Mouse (Mus musculus): Measurements from ENCODE around the gene Gorab.

The Gorab gene

DNA sequence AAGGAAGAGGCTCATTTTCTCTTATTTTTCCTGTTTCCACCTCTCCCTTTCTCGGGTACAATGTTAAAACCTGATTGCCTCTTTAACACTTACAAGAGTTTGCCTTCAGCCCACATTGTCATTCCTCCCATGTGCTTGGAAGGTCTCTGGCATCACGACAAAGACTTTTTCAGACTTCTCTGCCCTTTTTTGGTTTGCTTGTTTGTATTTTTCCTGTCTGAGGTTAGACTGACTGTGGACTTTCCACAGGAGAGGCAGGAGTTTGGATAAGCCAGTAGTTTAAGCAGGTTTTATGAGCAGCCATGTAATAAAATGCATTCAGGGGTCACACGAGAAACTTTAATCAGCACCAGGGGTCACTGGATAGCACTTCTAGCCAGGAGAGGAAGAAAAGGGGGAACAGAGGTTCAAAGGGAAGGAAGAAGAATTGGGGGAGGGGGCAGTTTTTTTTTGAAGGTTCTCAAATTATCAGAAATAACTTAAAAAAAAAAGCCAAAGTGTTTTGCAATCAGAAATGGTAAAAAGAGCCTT lies 47.8 kb downstream of the Gorab start:
- no peak for DNase-seq

DNA sequence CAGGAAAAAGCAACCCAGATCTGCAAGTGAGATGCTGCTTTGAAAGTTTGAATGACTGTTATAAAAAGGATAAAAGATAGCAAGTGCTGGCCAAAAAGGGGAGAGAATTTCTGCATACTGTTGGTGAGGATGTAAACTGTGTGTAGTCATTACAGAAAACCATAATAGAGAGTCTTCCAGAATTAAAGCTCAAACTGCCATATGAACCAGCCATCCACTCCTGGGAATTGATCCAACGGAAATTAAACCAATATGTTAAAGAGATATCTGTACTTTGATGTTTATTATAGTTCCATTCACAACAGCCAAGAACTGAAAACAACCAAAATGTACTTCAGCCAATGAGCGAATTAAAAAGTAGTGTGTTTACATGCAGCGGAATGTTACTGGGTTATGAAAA lies 52.5 kb downstream of the Gorab start:
- no peak for DNase-seq

- no peak for DNase-seq
Measured at GRCm38 (mm10) chr1:163345541-163345940, 57.9 kb downstream of the Gorab start.

DNA sequence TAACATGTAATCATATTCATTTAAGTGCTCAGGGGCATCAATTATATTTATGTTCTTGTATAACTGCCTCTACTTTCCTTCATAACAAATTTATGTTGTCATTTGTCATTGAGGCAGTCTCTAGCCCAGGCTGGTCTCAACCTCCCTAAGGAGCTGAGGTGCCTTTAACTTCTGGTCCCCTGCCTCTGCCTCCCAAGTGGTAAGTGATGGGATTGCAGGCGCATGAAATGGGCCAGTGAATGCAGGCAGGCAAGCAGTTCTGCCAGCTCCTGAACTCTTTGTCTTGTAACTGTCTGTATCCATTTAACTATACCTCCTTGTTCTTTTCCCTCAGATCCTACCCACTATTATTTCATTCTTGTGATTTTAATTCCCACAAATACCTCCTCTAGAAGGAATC lies 58.5 kb downstream of the Gorab start:
- DNase-seq: peak; percentile 17 to 19

DNA sequence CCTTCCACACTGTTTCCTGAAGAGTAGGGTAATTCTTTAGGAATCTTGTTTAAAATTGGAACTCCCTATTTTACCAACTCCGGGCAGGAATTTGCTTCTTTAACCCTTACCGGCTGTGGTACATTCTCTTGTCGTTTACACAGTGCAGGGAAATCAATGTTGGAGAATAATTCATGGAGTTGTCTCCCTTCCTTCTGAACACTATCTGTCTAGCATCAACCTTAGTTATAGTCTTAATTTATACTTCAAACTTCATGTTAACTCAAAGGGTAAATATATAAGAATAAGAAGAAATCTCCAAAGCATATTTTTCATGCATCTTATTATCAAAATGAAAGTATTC lies 64.3 kb downstream of the Gorab start:
- DNase-seq: no peak

GRCm38 (mm10) chr1:163338525-163339218 lies 64.8 kb downstream of the Gorab start:
- DNase-seq: peak; percentile 66 to 69

DNA sequence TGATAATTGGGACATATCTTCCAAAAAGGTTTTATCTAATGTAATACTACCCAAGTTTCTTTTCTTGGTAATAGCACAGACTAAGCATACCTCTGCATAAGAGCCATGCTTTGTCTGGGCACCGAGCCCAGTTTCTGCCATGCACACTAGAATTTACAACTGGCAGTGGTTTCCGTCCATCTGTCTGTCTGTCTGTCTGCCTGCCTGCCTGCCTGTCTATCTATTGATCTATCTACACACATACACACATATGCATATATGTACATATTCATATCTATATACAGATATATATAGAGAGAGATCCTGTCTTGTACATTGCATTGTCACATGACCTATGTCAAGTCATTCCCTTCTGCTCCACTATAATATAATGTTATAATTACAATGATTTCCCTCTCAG lies 65.6 kb downstream of the Gorab start:
- DNase-seq: peak; percentile 69 to 71
